Mouse (Mus musculus) T-helper 17 cell (primary cell): ENCODE results near the gene Elk4.

Experiments used
- in situ Hi-C, 2 experiments: fragments of 300-600 bp; cut with MboI, MseI; formaldehyde crosslinking; loops; 1 replicate in 1 of 2; 2 replicates in 1 of 2; pipeline ENCODE4 v1.15.1; 2025; ENCODE audit warnings: high pct_unique_total_duplicates in 2 of 2

The Elk4 gene

GRCm38 (mm10) chr1:132060036-132060769, 52.8 kb downstream of the Elk4 start:
- in situ Hi-C loops, result no loop called here

DNA sequence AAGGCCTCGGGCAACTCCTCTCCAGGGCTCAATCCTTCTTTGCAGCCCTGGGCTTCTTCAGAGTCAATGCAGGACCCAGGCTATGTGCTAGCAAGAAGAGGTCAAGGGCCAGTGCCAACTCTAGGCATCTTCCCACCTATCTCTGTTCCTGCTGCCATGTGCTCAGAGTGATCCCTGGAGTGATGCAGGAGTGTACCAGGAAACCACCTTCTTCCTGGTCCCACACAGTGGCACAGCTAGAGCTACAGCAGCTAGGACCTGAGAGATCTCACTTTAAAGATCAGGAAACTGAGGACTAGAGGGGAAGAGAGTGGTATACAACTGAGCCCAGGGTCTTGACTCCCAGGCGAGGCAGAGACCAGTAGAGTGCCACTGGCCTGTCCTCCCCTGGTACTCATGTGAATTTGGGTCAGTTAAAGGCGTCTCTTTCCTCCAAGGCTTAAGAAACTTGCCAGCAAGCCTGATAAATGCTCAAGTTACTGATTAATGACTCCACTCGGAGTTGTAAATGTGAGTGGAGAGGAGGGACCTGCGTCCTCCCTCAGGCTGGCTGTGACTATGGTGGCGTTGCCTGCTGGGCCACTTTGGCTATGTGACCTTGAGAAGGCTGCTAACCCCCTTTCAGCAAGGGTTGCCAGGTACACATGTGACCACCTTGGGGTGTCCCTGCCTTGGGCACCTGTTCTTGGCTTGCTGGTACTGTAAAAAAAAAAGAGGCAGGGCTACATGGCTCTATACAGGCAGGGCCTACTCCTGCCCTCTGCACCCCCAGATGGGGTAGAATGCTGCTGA, 54.5 kb downstream of the Elk4 start:
- in situ Hi-C loops, result no loop called here

DNA sequence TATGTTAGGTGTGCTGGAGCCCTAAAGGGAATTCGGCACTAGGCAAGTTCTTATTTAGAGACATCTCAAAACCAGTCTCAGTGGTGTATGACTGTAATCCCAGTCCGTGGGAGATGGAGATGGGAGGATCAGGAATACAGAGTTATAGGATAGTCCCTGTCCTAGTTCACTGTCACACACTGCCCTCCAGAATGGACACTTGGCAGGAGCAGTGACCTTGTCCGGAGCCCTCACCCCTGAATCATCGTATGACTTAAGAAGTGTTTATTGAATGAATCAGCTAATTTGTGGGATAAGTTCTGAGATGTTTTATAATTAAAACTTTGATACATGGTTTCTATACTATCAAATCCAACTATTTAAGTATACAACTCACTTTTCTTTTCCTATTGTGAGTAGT, 55.7 kb downstream of the Elk4 start:
- in situ Hi-C loops, result no loop called here

GRCm38 (mm10) chr1:132065001-132065400, 57.6 kb downstream of the Elk4 start:
- in situ Hi-C loops, result no loop called here

DNA sequence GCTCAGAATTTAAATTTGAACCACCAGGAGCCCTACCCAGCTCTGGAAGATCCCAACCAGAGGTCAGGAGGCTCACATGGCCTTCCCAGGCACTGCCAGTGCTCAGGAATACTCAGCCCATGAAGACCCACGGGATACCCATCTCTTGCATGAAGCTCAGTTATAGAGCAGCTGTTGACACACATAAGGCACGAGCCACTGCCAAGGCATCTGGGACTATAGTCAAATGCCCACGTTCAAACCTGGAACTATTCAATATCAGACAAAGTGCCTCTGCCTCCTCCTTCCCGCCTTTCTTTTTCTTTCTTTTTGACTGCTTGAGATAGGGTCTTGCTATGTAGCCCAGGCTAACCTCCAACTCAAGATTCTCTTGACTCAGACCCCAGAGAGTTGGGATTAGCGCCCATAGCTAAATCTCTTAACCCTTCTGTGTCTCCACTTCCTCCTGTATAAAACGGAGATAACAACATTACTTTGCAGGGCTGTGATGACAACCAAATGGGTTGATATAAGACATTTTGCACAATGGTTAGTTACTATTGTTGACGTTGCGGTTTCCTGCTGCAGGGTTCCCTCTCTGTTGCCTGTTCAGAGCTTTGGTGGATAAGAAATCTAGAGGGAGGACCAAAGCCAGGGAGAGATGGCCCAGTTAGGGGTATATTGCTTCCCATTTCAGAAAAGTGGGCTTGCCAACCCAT, 58.2 kb downstream of the Elk4 start:
- in situ Hi-C loops, result no loop called here

GRCm38 (mm10) chr1:132067261-132068255, 60.2 kb downstream of the Elk4 start, which contains the start of gene Mfsd4a:
Mfsd4a (minus strand) TSS chr1:132068062.
- in situ Hi-C loops, result no loop called here

- in situ Hi-C loops, result no loop called here
These were observed 62.0 kb downstream of the Elk4 start for GRCm38 (mm10) chr1:132069436-132069835.

DNA sequence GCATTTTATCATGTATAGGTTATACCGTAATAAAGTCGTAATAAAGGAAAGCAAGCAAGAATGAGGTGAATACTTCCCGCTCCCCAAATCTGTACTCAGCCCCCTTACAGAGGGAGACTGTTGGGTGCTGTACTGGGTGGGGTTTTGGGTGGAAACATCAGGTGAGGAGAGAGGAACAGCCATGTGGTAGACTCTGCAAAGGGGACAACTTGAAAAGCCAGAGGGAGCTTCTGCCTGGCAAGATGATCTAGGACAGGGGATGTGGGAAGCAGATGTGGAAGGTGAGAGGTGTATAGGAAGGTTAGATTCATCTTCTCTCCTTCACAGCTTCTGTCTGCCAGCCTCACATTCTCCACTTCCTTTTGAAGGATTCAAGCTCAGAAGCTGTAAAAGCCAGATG, 63.3 kb downstream of the Elk4 start:
- in situ Hi-C loops, result no loop called here

DNA sequence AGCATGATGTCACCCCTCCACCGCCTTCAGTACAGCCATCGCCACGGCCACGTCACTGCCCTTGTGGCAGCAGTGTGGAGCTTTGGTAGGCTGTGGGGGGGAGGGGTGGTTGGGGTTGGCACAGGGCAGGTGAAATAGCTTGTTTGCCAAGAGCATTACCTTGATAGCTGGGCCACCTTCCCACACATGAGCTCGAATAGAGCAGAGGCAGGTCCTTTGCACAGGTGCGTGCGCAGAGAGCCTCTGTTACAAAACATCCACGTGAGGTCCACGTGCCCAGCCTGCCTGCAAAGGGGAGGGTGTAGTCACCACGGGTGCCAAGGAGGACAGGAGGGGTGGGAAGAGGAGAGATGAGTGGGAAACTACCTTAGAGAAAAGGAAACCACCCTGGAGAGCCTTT, 68.2 kb downstream of the Elk4 start:
- in situ Hi-C loops, result no loop called here

GRCm38 (mm10) chr1:132078413-132078812, 71.0 kb downstream of the Elk4 start:
- in situ Hi-C loops, result no loop called here
